Mouse (Mus musculus): Measurements from ENCODE around the gene Tlr3. TPM values are rescaled to one million over a fixed set of nuclear protein-coding genes. Genes with fewer than 3 reads are reported as not detected.

Gene Tlr3
- polyA plus RNA-seq, 1 experiment: 6.8 TPM

- DNase-seq: no peak
- 57% methylated on average over 6 of the region's 6 CpGs for WGBS
- Histone ChIP-seq H3K4me1 (ENCODE audit: control insufficient read depth, insufficient read depth, low read length) (no peaks in the 10 kb centered on the region), H3K4me3 (replicated peaks; ENCODE audit: extremely low read depth, low read depth, low read length) (no peak overlapping the region)
- TF ChIP-seq POLR2A (IDR thresholded peaks at IDR 0.05; ENCODE audit: borderline replicate concordance, extremely low read depth, low read depth, low read length) (no peak), CTCF (IDR thresholded peaks at IDR 0.05; ENCODE audit: insufficient read depth, low read length) (no peak)
Observed at GRCm38 (mm10) chr8:45362323-45362722, 48.6 kb downstream of the Tlr3 start.

GRCm38 (mm10) chr8:45359091-45359605, 51.7 kb downstream of the Tlr3 start:
- no peaks in the 10 kb centered on the region for H3K4me1 ChIP-seq (ENCODE audit: control insufficient read depth, insufficient read depth, low read length)
- 74% methylated on average over 6 of the region's 6 CpGs for WGBS
- no peak for DNase-seq
- no peak for TF ChIP-seq CTCF (IDR thresholded peaks at IDR 0.05; ENCODE audit: insufficient read depth, low read length)
- TF ChIP-seq POLR2A (IDR thresholded peaks at IDR 0.05; ENCODE audit: borderline replicate concordance, extremely low read depth, low read depth, low read length): no peak
- no peak overlapping the region for H3K4me3 ChIP-seq (replicated peaks; ENCODE audit: extremely low read depth, low read depth, low read length)

- H3K4me1 ChIP-seq (ENCODE audit: control insufficient read depth, insufficient read depth, low read length): no peaks in the 10 kb centered on the region
- H3K4me3 ChIP-seq (replicated peaks; ENCODE audit: extremely low read depth, low read depth, low read length): peak overlapping the region; percentile 42
- WGBS: 4% methylated on average over 49 of the region's 49 CpGs
- no peak for TF ChIP-seq POLR2A (IDR thresholded peaks at IDR 0.05; ENCODE audit: borderline replicate concordance, extremely low read depth, low read depth, low read length)
- TF ChIP-seq CTCF (IDR thresholded peaks at IDR 0.05; ENCODE audit: insufficient read depth, low read length): no peak
- peak; percentile 43 for DNase-seq
Observed at GRCm38 (mm10) chr8:45358132-45358918, 52.6 kb downstream of the Tlr3 start.

GRCm38 (mm10) chr8:45355809-45356208, 55.1 kb downstream of the Tlr3 start:
- TF ChIP-seq POLR2A (IDR thresholded peaks at IDR 0.05; ENCODE audit: borderline replicate concordance, extremely low read depth, low read depth, low read length) (no peak), CTCF (IDR thresholded peaks at IDR 0.05; ENCODE audit: insufficient read depth, low read length) (no peak)
- H3K4me1 ChIP-seq (ENCODE audit: control insufficient read depth, insufficient read depth, low read length): no peaks in the 10 kb centered on the region
- no peak for DNase-seq
- 88% methylated on average over 6 of the region's 6 CpGs for WGBS
- no peak overlapping the region for H3K4me3 ChIP-seq (replicated peaks; ENCODE audit: extremely low read depth, low read depth, low read length)

Other genes starting within 250 kb of the Tlr3 start
- 0.05 and 0.29 TPM in 2 replicates for gene F11, start 149.0 kb downstream of the Tlr3 start, polyA plus RNA-seq (2012; rRNA removed)
- gene Klkb1, start 116.2 kb downstream of the Tlr3 start, polyA plus RNA-seq (2012; rRNA removed): 0.16 and 0.19 TPM in 2 replicates
- 0.11 TPM in 1 of 2 replicates, not detected in the other for gene Gm45753, start 102.6 kb downstream of the Tlr3 start, polyA plus RNA-seq (2012; rRNA removed)
- 7.4 and 9.7 TPM in 2 replicates for gene Cyp4v3, start 77.9 kb downstream of the Tlr3 start, polyA plus RNA-seq (2012; rRNA removed)
- 10.7 and 10.9 TPM in 2 replicates for gene Fam149a, start 28.8 kb downstream of the Tlr3 start, polyA plus RNA-seq (2012; rRNA removed)
- 6.5 and 10.1 TPM in 2 replicates for gene Sorbs2, start 96.7 kb upstream of the Tlr3 start, polyA plus RNA-seq (2012; rRNA removed)

All from lung, adult 2 months (tissue).